Mouse (Mus musculus) thymus, adult 2 months (tissue): ENCODE data around the gene Mrps6. TPM values are rescaled to one million over a fixed set of nuclear protein-coding genes. Genes with fewer than 3 reads are reported as not detected.

Source experiments
- DNase-seq: peaks from one replicate; pipeline ENCODE4 v3.0.0; 2021
- H3K27ac ChIP-seq: fragments of 200-500 bp; 2 replicates; pipeline ENCODE4 v1.5.1; 2012; ENCODE audit warnings: low read length, control low read depth; ENCODE audit not compliant: control insufficient read depth, insufficient read depth
- H3K27me3 ChIP-seq: fragments of 200-500 bp; 2 replicates; pipeline ENCODE4 v1.6.1; 2012; ENCODE audit warnings: mild to moderate bottlenecking, low read length, moderate library complexity, mixed read lengths; ENCODE audit not compliant: control insufficient read depth, insufficient read depth
- H3K36me3 ChIP-seq: fragments of 200-500 bp; 2 replicates; pipeline ENCODE4 v1.6.1; 2012; ENCODE audit warnings: mild to moderate bottlenecking, low read length, moderate library complexity; ENCODE audit not compliant: control insufficient read depth, insufficient read depth
- H3K4me1 ChIP-seq: fragments of 200-500 bp; replicated peaks from 2 replicates; pipeline ENCODE4 v1.6.1; 2012; ENCODE audit warnings: low read length; ENCODE audit not compliant: control insufficient read depth, insufficient read depth
- H3K4me3 ChIP-seq: fragments of 200-500 bp; 2 replicates; pipeline ENCODE4 v1.5.1; 2012; ENCODE audit warnings: mild to moderate bottlenecking, low read length, control low read depth, moderate library complexity; ENCODE audit not compliant: control insufficient read depth, insufficient read depth
- CTCF ChIP-seq: fragments of 200-500 bp; IDR thresholded peaks from 2 replicates; pipeline ENCODE4 v1.5.1; 2012; ENCODE audit warnings: mild to moderate bottlenecking, control low read depth, low read length, moderate library complexity, borderline replicate concordance; ENCODE audit not compliant: control insufficient read depth, poor library complexity, insufficient read depth; ENCODE audit errors: extremely low read depth
- POLR2A ChIP-seq: fragments of 200-500 bp; IDR thresholded peaks from 2 replicates; pipeline ENCODE4 v1.6.1; 2012; ENCODE audit warnings: mild to moderate bottlenecking, low read length, control low read depth, moderate library complexity; ENCODE audit not compliant: control insufficient read depth, poor library complexity, insufficient read depth; ENCODE audit errors: extremely low read depth
- WGBS: fragments of 180-500 bp; shearing (Covaris S2); methylation state at CpG from one replicate; pipeline ENCODE4 v1.1.7; 2018; 5-methylcytosine and 5-hydroxymethylcytosine counted together
- polyA plus RNA-seq: library from polyadenylated mRNA; depleted of rRNA; stranded (reverse); fragments of >200 nt; gene quantifications from 2 replicates; pipeline ENCODE4 v1.2.3, GENCODE M21; 2012

The Mrps6 gene
- polyA plus RNA-seq, 1 experiment = 27.2 TPM

DNA sequence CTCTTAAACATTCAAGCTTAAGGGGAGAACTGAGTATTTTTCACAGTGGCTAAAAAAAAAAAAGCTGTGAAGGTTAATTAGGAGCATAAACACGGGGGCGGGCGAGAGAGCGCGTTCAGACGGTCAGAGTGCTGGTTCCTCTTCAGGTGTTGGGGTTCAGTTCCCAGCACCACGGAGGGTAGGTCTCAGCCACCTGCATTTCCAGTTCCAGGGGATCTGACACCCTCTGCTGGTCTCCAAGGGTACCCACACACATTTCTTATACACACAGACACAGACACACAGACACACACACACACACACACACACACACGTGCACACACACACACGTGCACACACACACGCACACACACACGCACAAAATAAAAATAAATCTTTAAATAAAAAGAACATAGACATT is 18.1 kb upstream of the Mrps6 start:
- Histone ChIP-seq H3K4me1 (peaks cover 12% of the 10 kb centered on the region; the same call in 1 of the 2 replicates), H3K4me3 (no peak overlapping the region), H3K36me3 (no peaks in the 10 kb centered on the region), H3K27ac (no peak overlapping the region), H3K27me3 (no peaks in the 10 kb centered on the region)
- no peak for TF ChIP-seq POLR2A
- no peak for TF ChIP-seq CTCF
- 96% methylated on average over 11 of the region's 11 CpGs for WGBS
- no peak for DNase-seq

DNA sequence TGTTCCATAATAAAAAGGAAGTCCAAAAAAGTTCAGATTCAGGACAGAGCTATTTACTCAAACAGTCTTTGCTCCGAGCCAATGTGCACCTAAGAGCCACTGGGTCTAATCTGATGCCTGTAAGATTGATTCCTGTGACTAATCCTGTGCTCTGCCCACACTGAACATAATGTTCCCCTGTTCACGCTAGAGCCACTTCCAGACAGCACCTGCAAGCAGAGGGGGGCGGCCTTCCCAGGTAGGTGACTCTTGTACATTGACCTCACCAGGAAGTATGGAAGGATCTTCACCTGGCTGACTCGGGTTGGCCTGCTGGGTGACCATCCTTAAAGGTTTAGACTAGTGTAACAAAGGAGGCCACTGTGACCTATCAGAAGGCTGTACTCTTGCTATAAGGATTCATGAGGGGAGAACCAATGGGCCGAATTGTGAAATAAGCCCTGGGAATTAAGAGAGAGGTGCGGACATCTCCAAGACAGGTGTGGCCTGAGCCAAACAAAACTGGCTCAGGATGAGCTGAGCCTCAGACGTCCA is 6.2 kb upstream of the Mrps6 start:
- 94% methylated on average over 7 of the region's 7 CpGs for WGBS
- Histone ChIP-seq H3K27me3 (no peaks in the 10 kb centered on the region), H3K4me1 (no peaks in the 10 kb centered on the region), H3K27ac (no peak overlapping the region), H3K4me3 (no peak overlapping the region), H3K36me3 (no peaks in the 10 kb centered on the region)
- TF ChIP-seq CTCF (no peak), POLR2A (no peak)
- no peak for DNase-seq

DNA sequence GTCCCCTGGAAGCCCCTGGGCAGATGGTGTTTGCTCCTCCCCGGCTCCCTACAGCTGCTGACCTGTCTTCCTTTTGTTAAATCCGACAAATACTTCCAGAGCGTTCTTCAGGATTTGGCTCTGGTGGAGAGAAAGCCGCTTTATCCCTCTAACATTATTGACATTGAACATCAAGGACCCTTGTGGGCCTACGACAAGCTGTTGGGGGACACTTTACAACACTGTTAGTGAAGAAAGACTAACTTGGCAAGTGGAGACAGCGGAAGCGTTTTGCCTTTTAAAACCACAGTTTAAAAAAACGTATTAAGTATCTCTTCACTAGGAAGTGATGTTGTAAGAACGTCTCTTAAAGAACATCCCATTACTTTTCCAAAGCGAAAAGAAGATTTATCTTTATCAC is 5.5 kb upstream of the Mrps6 start:
- Histone ChIP-seq H3K27ac (no peak overlapping the region), H3K36me3 (no peaks in the 10 kb centered on the region), H3K4me1 (peaks cover 2% of the 10 kb centered on the region), H3K27me3 (no peaks in the 10 kb centered on the region), H3K4me3 (no peak overlapping the region)
- no peak for TF ChIP-seq CTCF
- no peak for TF ChIP-seq POLR2A
- WGBS = 92% methylated on average over 10 of the region's 10 CpGs
- DNase-seq = no peak

DNA sequence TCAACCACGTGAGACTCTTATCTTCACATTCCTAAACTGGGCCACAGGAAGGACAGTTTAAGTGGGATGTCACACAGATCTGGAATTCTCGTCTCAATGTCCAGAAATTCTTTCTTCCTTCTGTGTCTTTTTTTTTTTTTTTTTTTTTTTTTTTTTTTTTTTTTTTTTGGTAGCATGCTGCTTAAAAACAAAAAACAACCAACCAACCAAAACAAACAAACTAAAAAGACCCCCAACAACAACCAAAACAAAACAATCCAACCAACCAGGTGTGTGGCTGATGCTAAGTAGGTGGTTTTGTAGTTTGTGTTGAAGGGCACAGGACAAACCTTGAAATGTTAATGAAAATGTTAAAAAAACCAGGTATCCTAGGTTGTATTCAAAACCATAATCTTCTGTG is 1.4 kb upstream of the Mrps6 start:
- DNase-seq = no peak
- 93% methylated on average over 2 of the region's 2 CpGs for WGBS
- no peak overlapping the region for H3K27ac ChIP-seq
- H3K27me3 ChIP-seq = no peaks in the 10 kb centered on the region
- no peak overlapping the region for H3K4me3 ChIP-seq
- TF ChIP-seq POLR2A = no peak
- no peak for TF ChIP-seq CTCF
- H3K4me1 ChIP-seq = peaks cover 18% of the 10 kb centered on the region
- H3K36me3 ChIP-seq = no peaks in the 10 kb centered on the region

DNA sequence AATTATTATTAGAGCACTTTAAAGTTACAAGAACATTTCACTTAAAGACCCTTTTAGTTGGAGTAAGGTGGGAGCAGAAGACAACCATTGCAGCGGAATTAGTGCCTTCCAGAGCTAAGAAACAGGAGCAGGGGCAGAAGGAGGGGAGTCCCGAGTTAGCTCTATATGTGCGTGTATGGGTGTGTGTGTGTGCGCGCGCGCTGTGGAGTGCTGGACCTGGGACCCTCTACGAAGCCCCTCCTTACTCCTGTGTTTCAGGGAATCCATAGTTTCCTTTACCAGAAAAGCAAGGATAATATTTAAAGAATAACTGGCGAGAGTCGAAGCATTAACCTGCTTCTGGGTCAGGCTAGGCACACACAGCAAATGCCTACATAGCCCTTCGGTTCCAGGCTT is 616 bp upstream of the Mrps6 start:
- DNase-seq = no peak
- Histone ChIP-seq H3K4me1 (peaks cover 18% of the 10 kb centered on the region), H3K27me3 (no peaks in the 10 kb centered on the region), H3K4me3 (peak overlapping the region; percentile 95), H3K36me3 (no peaks in the 10 kb centered on the region), H3K27ac (no peak overlapping the region)
- no peak for TF ChIP-seq CTCF
- TF ChIP-seq POLR2A = no peak
- WGBS = 9% methylated on average over 11 of the region's 11 CpGs

DNA sequence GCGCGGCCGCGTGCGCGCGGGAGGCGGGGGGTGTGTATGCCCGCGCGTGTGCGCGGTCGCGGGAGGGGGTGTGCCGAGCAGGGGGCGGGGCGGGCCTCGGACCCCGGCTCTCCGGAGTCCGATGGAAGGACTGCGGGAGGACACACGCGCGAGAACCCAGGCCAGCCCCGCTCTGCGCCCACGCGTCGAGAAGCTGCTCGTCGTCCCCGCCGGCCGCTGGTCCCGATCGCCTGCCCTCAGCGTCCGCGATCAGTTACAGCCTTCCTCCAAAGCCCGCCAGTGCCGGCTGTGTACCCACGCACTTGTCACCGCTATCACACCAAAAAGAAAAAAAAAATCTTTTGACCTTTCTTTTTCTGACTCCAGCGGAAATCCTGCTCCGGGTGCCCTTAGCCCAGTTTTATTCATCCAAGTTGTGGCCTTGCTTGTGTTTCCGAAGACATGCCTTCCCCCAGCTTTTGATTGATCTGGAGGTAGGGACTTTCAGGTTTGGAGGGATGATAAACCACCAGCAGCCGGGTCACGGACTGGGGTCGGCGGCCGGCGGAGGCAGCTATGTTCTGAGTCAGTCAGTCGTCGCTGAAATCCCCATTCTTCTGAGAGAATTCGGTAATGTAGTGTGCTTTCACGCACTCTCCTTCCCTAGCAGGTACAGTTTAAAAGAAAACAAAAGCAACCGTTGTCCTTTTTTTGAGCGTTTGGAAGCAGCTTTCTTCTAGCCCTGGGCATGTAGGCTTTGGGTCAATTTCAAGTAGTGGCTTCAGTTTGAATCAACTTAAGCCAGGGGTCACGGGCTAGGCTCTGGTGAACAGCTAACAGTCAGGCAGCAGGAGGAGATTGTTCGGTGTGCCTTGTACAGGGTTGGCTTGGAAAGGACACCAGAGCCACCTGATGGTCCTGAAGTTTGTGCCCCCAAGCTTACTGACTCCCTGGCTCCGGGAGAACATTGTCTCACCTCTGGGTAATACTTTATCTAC is 862 bp downstream of the Mrps6 start:
- WGBS = 3% methylated on average over 63 of the region's 63 CpGs
- TF ChIP-seq CTCF (no peak), POLR2A (0 out of 2 replicates have a peak, but pooled peaks have one; percentile 21)
- H3K27me3 ChIP-seq = no peaks in the 10 kb centered on the region
- peak; percentile 24 for DNase-seq
- no peaks in the 10 kb centered on the region for H3K36me3 ChIP-seq
- peaks cover 18% of the 10 kb centered on the region for H3K4me1 ChIP-seq
- H3K27ac ChIP-seq = peak overlapping the region; percentile 30; the same call in 1 of the 2 replicates
- H3K4me3 ChIP-seq = peak overlapping the region; percentile 95

DNA sequence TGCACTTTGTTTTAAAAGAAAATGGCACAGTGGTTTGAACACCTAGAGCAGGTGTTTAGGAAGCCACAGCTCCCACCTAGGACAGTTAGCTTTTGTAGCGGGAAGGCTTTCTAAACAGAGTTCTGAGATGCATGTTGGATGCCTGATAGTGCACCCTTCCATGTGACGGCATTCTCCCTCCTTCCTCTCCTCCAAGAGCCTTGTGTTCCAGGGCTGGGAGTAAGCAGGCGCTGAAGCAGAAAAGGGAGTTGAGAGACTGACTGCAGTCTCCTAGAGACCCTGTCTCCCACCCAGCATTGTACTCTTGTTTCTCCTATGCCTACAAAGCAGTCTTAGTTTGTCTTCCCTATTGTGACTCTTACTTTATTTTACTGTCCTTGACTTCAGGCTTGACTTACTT is 2.1 kb downstream of the Mrps6 start:
- 53% methylated on average over 3 of the region's 3 CpGs for WGBS
- Histone ChIP-seq H3K36me3 (no peaks in the 10 kb centered on the region), H3K4me3 (no peak overlapping the region), H3K27ac (peak overlapping the region; percentile 16; the same call in 1 of the 2 replicates), H3K27me3 (no peaks in the 10 kb centered on the region), H3K4me1 (peaks cover 18% of the 10 kb centered on the region)
- no peak for DNase-seq
- TF ChIP-seq POLR2A (no peak), CTCF (no peak)
